ENCODE assay signal across 10 mouse cellular contexts in genomic region chr17:88336140-88336769, GRCm38 (mm10).
DNase-seq lines count a peak whose midpoint lies in the region; TF ChIP-seq lines count a peak whose summit lies in the region.
"Had no signal": no experiment of that assay in that cellular context is flagged by ENCODE, and none has a peak within 500 bp of the region (broad histone marks: within the 10 kb centered on the region; RNA-seq: fewer than 3 reads in every experiment).

No protein-coding gene starts in this region.

- no peak for TF ChIP-seq POLR2A in small intestine, adult 2 months (IDR thresholded peaks at IDR 0.05; ENCODE audit: low read depth, low read length)

- DNase-seq in adrenal gland, postnatal 14 days, result peak; percentile 56
- no peak for DNase-seq in adrenal gland, adult 8-10 months
- DNase-seq in right cerebral cortex, adult 18-20 months, result peak; percentile 23
- DNase-seq in right cerebral cortex, adult 2 months (ENCODE audit: low spot score in 2 of 2), result no peak
- peak; percentile 62 to 67 for DNase-seq in heart, postnatal 10 days
- DNase-seq in B cell, adult 2 months, result no peak
- DNase-seq in natural killer cell, adult 2 months (ENCODE audit: low spot score in 2 of 2), result no peak

- 68% methylated on average over 3 of the region's 3 CpGs for WGBS in small intestine, adult 2 months

- H3K27ac ChIP-seq in small intestine, adult 2 months (ENCODE audit: insufficient read depth, low read depth, low read length), result peak overlapping the region; percentile 40; the same call in 1 of the 2 replicates
- H3K27ac ChIP-seq: limb, embryonic 10.5 days; neural tube, embryonic 13.5 days had no signal

- TF ChIP-seq CTCF in small intestine, adult 2 months (IDR thresholded peaks at IDR 0.05; ENCODE audit: extremely low read depth, insufficient read length, insufficient replicate concordance, low read depth, low read length), result no peak

- no peaks in the 10 kb centered on the region for H3K36me3 ChIP-seq in small intestine, adult 2 months (ENCODE audit: control insufficient read depth, insufficient read depth, low read length)
- H3K36me3 ChIP-seq: limb, embryonic 10.5 days; neural tube, embryonic 13.5 days had no signal

- intact Hi-C loops in heart, postnatal 10 days (cut with DNase I), result no loop called here

- no peaks in the 10 kb centered on the region for H3K27me3 ChIP-seq in small intestine, adult 2 months (ENCODE audit: control insufficient read depth, insufficient read depth, low read length)

- H3K4me1 ChIP-seq in small intestine, adult 2 months (ENCODE audit: control insufficient read depth, insufficient read depth, insufficient read length, low read length), result no peaks in the 10 kb centered on the region
- H3K4me1 ChIP-seq: limb, embryonic 10.5 days; neural tube, embryonic 13.5 days had no signal

- no peak overlapping the region for H3K4me3 ChIP-seq in small intestine, adult 2 months (ENCODE audit: low read depth, low read length)
- H3K4me3 ChIP-seq: limb, embryonic 10.5 days; neural tube, embryonic 13.5 days had no signal

Comparison
In these comparisons a context has a peak if more than half of its experiments do, and no peak if none do; other contexts are left out.
1. DNase-seq: peak in adrenal gland, postnatal 14 days (single experiment), right cerebral cortex, adult 18-20 months (single experiment) and heart, postnatal 10 days (2 of 2); none in adrenal gland, adult 8-10 months (single experiment), right cerebral cortex, adult 2 months (0 of 2), B cell, adult 2 months (0 of 2) and natural killer cell, adult 2 months (0 of 2).